Mouse (Mus musculus) lung, postnatal 0 days (tissue): ENCODE results near the gene Shisa7. TPM values are rescaled to one million over a fixed set of nuclear protein-coding genes. Genes with fewer than 3 reads are reported as not detected.
A peak's percentile ranks its signal among the peaks of the same experiment; 100 is the strongest.
"Not testable (repeated sequence)": the region's sequence is repeated elsewhere in the genome, so short reads cannot be mapped to it uniquely, and the experiment has no call there.

Experiments
- ATAC-seq: fragments of 200-750 bp; cut with Nextera tagmentation; 2 replicates; pipeline ENCODE4 v1.8.0; 2017; ENCODE audit warnings: moderate library complexity
- DNase-seq: peaks from one replicate; pipeline ENCODE4 v3.0.0-alpha.2; 2016; ENCODE audit warnings: low spot score
- H3K27ac ChIP-seq: fragments of 300-500 bp; sonication (generic); 2 replicates; pipeline ENCODE4 v1.5.1; 2014; ENCODE audit warnings: antibody characterized with exemption, mild to moderate bottlenecking, low read length, mixed read lengths
- H3K27me3 ChIP-seq: fragments of 300-500 bp; sonication (generic); replicated peaks from 2 replicates; pipeline ENCODE4 v1.6.1; 2014; ENCODE audit warnings: low read length, mixed read lengths; ENCODE audit not compliant: insufficient read depth
- H3K36me3 ChIP-seq: fragments of 300-500 bp; sonication (generic); 2 replicates; pipeline ENCODE4 v1.6.1; 2014; ENCODE audit warnings: low read length, mixed read lengths; ENCODE audit not compliant: insufficient read depth
- H3K4me1 ChIP-seq: fragments of 300-500 bp; sonication (generic); 2 replicates; pipeline ENCODE4 v1.6.1; 2014; ENCODE audit warnings: antibody characterized with exemption, low read depth, low read length, mixed read lengths; ENCODE audit not compliant: insufficient read depth
- H3K4me2 ChIP-seq: fragments of 300-500 bp; sonication (generic); replicated peaks from 2 replicates; pipeline ENCODE4 v1.6.1; 2014; ENCODE audit warnings: low read depth, mild to moderate bottlenecking, low read length, moderate library complexity, mixed read lengths
- H3K4me3 ChIP-seq: fragments of 300-500 bp; sonication (generic); 2 replicates; pipeline ENCODE4 v1.5.1; 2014; ENCODE audit warnings: low read depth, low read length
- H3K9ac ChIP-seq: fragments of 300-500 bp; sonication (generic); replicated peaks from 2 replicates; pipeline ENCODE4 v1.6.1; 2014; ENCODE audit warnings: low read depth, mild to moderate bottlenecking
- H3K9me3 ChIP-seq: fragments of 300-500 bp; sonication (generic); 2 replicates; pipeline ENCODE4 v1.6.1; 2016; ENCODE audit warnings: low read length, mixed read lengths
- CTCF ChIP-seq: IDR thresholded peaks from 2 replicates; pipeline ENCODE4 v1.5.1; 2016; ENCODE audit warnings: antibody characterized with exemption, mild to moderate bottlenecking
- EP300 ChIP-seq: IDR thresholded peaks from 2 replicates; pipeline ENCODE4 v1.6.1; 2016; ENCODE audit warnings: antibody characterized with exemption, mild to moderate bottlenecking, control low read depth
- WGBS: fragments of 180-500 bp; shearing (Covaris S2); extraction: QIAGEN DNeasy Blood & Tissue Kit; methylation state at CpG from one replicate; pipeline ENCODE4 v1.1.7; 2014; 5-methylcytosine and 5-hydroxymethylcytosine counted together
- polyA plus RNA-seq: library from polyadenylated mRNA; unstranded; fragments of >200 nt; fragmentation: Nextera tagmentation; extraction: Ambion mirVana; gene quantifications from 2 replicates; pipeline ENCODE4 v1.2.1, GENCODE M21; 2015

Shisa7 gene
- polyA plus RNA-seq, 1 experiment from 2014 or later: 0.43 TPM

DNA sequence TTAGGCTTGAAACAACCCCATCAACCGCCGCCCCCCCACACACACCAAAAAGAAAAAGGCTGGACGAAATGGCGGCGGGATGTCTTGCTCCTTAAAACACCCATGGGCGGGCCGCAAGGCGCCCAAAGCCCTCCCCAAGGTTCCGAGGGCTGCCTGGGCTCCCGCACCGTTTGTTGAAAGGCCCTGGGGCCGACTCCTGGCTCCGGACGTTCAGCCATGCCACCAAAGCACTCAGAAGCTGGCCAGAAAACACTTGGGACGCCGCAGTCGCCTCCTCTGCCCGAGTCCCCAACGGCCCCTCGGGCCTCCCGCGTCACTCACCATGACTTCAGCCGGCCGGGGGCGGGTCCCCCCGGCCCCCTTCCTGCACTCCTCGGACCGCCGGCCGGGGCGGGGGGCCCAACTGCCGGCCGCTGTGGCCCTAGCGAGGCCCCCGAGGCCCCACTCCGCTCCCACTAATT, 32.6 kb downstream of the Shisa7 start:
- peak overlapping the region; percentile 97 for H3K4me3 ChIP-seq
- DNase-seq (peak; percentile 57), ATAC-seq (no peak)
- no peaks in the 10 kb centered on the region for H3K27me3 ChIP-seq
- no peaks in the 10 kb centered on the region; the same call in 1 of the 2 replicates for H3K36me3 ChIP-seq
- peak overlapping the region; percentile 94 for H3K9ac ChIP-seq
- H3K4me1 ChIP-seq: no peaks in the 10 kb centered on the region; the same call in 1 of the 2 replicates
- H3K4me2 ChIP-seq: peak overlapping the region; percentile 78
- peak overlapping the region; percentile 96 for H3K27ac ChIP-seq
- H3K9me3 ChIP-seq: no peaks in the 10 kb centered on the region
- under 1% methylated on average over 21 of the region's 36 CpGs for WGBS
- TF ChIP-seq CTCF (no peak), EP300 (no peak)

DNA sequence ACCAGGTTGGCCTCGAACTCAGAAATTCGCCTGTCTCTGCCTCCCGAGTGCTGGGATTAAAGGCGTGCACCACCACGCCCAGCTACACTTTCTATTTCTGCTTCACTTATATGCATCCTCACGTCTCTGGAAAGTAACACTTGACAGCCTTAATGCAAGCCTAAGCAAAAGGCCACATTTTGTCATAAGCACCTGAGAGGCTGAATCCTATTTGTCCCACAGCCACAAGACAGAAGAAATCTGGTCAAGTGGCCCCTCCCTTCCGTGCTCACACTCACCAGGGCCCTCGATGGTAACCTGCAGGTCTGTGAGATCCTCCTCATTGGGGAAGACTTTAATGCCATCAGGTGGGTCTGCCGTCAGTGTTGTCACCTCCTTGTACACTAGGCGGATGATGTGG, 33.4 kb downstream of the Shisa7 start:
- DNase-seq, H3K4me1 ChIP-seq, H3K9me3 ChIP-seq, H3K36me3 ChIP-seq, H3K27ac ChIP-seq, ATAC-seq, H3K27me3 ChIP-seq: not testable (repeated sequence)
- H3K9ac ChIP-seq: peak overlapping the region; percentile 94
- WGBS: 25% methylated on average over 10 of the region's 10 CpGs
- peak overlapping the region; percentile 78 for H3K4me2 ChIP-seq
- H3K4me3 ChIP-seq: peak overlapping the region; percentile 97

DNA sequence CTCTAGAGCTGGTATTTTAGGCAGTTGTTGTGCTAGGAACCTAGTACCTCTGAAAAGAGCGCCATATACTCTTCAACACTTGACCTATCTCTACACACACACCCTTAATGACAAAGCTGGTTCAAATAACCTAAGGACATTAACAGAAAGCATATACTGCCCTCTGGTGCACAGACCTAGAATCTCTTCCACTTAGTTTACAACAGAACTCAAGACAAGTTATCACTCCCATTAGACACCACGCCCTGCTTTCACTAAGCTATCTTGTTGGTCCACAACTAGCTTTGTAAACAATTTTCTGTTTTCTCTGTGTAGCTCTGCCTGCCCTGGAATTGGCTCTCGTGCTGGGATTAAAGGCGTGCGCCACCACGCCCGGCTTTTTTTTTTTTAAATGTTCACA, 37.8 kb downstream of the Shisa7 start:
- Histone ChIP-seq H3K36me3 (peaks cover 12% of the 10 kb centered on the region; the same call in 1 of the 2 replicates), H3K4me3 (no peak overlapping the region), H3K4me1 (no peaks in the 10 kb centered on the region), H3K27me3 (no peaks in the 10 kb centered on the region), H3K4me2 (no peak overlapping the region), H3K9ac (no peak overlapping the region), H3K9me3 (no peaks in the 10 kb centered on the region), H3K27ac (no peak overlapping the region)
- DNase-seq (peak; percentile 81), ATAC-seq (peak; percentile 61)
- TF ChIP-seq EP300 (no peak), CTCF (peak; percentile 75)
- 81% methylated on average over 7 of the region's 7 CpGs for WGBS

DNA sequence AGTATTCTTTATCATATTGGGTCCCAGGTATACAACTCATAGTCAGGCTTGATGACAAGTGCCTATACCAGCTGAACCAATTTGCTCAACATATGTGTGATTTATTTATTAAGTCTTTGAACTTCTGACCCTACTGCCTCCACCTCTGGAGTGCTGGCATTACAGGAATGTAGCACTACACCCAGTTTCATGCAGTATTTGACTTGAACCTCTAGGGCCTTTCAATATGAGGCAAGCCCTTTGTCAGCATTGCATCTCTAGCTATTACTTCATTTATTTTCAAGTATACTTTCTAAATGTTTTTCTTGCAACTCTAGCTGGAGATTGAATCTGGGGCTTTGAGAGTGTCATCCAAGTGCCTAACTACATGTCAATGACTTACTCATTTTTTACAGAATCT, 42.2 kb downstream of the Shisa7 start:
- TF ChIP-seq EP300: 0 out of 2 replicates have a peak, but pooled peaks have one; percentile 29
- TF ChIP-seq CTCF: 0 out of 2 replicates have a peak, but pooled peaks have one; percentile 16

DNA sequence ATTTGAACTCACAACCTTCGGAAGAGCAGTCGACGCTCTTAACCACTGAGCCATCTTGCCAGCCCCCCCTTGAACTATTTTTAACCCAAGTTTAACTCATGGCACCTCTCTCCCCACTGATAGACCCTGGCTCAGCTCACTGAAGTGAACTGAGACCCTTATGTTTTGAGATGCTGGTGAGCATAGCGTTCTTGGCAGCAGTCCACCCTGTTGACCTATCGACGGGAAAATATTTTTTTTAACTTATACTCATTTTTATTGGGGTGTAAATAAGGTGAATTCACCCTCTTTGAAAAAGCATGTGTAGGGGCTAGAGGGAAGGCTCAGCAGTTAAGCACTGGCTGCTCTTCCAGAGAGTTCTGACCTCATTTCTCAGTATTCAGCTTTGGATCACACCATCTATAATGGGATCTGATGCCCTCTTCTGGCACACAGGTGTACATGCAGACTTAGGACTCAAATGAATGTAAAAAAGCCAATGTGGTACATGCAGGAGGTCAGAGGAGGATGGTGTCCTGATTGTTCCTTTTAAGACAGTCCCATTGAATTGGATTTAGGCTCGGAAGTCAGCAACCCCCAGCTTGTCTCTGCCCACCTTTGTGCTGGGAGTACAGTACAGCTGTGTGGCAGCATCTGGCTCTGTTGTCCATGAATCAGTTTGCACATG, 48.6 kb downstream of the Shisa7 start:
- Histone ChIP-seq H3K4me2 (no peak overlapping the region), H3K9me3 (no peaks in the 10 kb centered on the region), H3K36me3 (peaks cover 5% of the 10 kb centered on the region; the same call in 1 of the 2 replicates), H3K27me3 (no peaks in the 10 kb centered on the region), H3K9ac (no peak overlapping the region), H3K4me1 (0 out of 2 replicates have a peak, but pooled peaks cover 4% of the 10 kb centered on the region), H3K27ac (no peak overlapping the region), H3K4me3 (no peak overlapping the region)
- 63% methylated on average over 7 of the region's 7 CpGs for WGBS
- DNase-seq (peak; percentile 82), ATAC-seq (no peak)
- no peak for TF ChIP-seq EP300
- peak; percentile 86 for TF ChIP-seq CTCF

More for the DNA sequence above, 42.2 kb downstream of the Shisa7 start:
- no peaks in the 10 kb centered on the region for H3K4me1 ChIP-seq
- no peak overlapping the region for H3K4me2 ChIP-seq
- H3K36me3 ChIP-seq: peaks cover 16% of the 10 kb centered on the region; the same call in 1 of the 2 replicates
- ATAC-seq (peak; percentile 79), DNase-seq (peak; percentile 64)
- no peak overlapping the region for H3K27ac ChIP-seq
- no peak overlapping the region for H3K4me3 ChIP-seq
- H3K27me3 ChIP-seq: no peaks in the 10 kb centered on the region
- no peak overlapping the region for H3K9ac ChIP-seq
- H3K9me3 ChIP-seq: no peaks in the 10 kb centered on the region

DNA sequence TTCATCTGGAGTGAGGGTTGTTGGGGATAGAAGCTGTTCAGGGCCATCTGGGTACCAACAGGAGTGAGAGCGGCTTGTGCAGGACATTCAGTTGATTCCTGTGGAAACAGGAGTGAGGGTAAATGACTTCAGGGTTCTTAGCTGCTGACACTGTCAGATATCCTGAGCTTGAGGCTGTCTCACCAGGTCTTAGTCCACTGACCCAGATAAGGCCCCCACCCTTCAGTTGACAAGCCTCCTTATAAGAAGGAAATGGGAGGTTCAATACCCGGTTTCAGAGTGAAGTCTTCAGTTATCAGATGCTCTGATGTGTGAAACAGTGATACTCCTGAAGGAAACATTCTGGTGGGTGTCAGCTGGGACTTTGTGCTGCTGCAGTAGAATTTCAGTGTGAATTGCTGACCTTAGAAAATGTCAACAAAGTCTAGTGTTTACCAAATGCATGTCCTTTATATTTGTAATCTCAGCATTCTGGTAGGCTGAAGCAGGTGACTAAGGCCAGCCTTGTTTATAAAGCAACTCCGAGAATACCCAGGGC, 49.8 kb downstream of the Shisa7 start:
- Histone ChIP-seq H3K27ac (no peak overlapping the region), H3K4me3 (no peak overlapping the region), H3K9me3 (no peaks in the 10 kb centered on the region), H3K36me3 (peaks cover 5% of the 10 kb centered on the region; the same call in 1 of the 2 replicates), H3K27me3 (no peaks in the 10 kb centered on the region), H3K4me2 (no peak overlapping the region), H3K4me1 (0 out of 2 replicates have a peak, but pooled peaks cover 4% of the 10 kb centered on the region), H3K9ac (no peak overlapping the region)
- DNase-seq (no peak), ATAC-seq (no peak)
- 64% methylated on average over 3 of the region's 3 CpGs for WGBS
- TF ChIP-seq EP300 (no peak), CTCF (no peak)
